In the genomic region with DNA sequence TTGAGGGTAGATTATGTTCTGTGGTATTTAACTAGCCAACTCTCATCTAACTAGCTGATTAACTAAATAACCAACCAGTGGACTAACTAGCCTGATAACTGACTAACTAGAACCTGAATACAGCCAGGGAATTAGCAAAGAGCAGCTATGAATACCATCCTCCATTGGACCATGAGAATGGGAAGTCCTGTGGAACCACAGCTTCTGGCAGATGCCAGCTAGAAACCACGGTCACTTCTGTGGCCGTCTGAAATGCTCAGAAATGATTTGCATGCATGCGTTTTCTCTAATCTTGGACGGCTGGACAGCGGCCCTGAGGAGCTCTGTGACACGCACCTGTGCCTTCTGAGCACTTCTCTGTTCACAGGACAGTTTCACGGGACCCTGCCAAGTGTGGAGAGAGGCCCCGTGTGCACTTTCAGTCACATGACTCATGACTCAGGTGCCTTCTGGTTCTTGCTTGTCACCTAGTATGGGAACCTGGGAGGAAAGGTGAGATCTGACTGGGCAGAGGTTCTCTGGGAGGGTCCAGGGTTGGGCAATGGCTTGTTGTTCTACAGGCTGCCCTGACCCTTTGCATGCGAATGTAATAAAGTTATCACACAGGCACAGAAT, we compare ENCODE assay signal across 15 mouse cellular contexts. TPM values are rescaled to one million over a fixed set of nuclear protein-coding genes. Genes with fewer than 3 reads are reported as not detected.
DNase-seq lines count a peak whose midpoint lies in the region; ATAC-seq and TF ChIP-seq lines count a peak whose summit lies in the region.
"Had no signal": no experiment of that assay in that cellular context is flagged by ENCODE, and none has a peak within 500 bp of the region (broad histone marks: within the 10 kb centered on the region; RNA-seq: fewer than 3 reads in every experiment).

No protein-coding gene starts in this region.

- no peak for TF ChIP-seq CTCF in stomach, postnatal 0 days (IDR thresholded peaks at IDR 0.05; ENCODE audit: low read depth)
- no peak for TF ChIP-seq CTCF in gastrocnemius, adult 2 months (IDR thresholded peaks at IDR 0.05)

- no peak for ATAC-seq in kidney, embryonic 16.5 days (ENCODE audit: low FRiP score, low TSS enrichment)
- peak; percentile 68 for ATAC-seq in stomach, postnatal 0 days (ENCODE audit: low FRiP score, low TSS enrichment)
- ATAC-seq: forebrain, postnatal 0 days had no signal

- intact Hi-C loops in gastrocnemius, adult 2 months (cut with DNase I): no loop called here

- no peak for DNase-seq in kidney, postnatal 10 days
- DNase-seq in Muller cell, postnatal 12 days (ENCODE audit: inconsistent ontology term): peak; percentile 54
- peak; percentile 16 for DNase-seq in lung, postnatal 10 days
- peak; percentile 62 for DNase-seq in stomach, postnatal 0 days (ENCODE audit: low spot score)
- DNase-seq in cerebellum, adult 11 months: no peak
- no peak for DNase-seq in cerebellum, postnatal 25 days
- no peak for DNase-seq in gastrocnemius, adult 2 months
- DNase-seq: forebrain, postnatal 0 days; heart, adult 2 months; midbrain, embryonic 14.5 days had no signal

- no peak overlapping the region for H3K9ac ChIP-seq in kidney, embryonic 16.5 days (replicated peaks; ENCODE audit: low read length)
- no peak overlapping the region for H3K9ac ChIP-seq in stomach, postnatal 0 days (ENCODE audit: low read length)
- H3K9ac ChIP-seq: forebrain, postnatal 0 days; hindbrain, embryonic 13.5 days; neural tube, embryonic 15.5 days had no signal

- no peaks in the 10 kb centered on the region for H3K36me3 ChIP-seq in kidney, embryonic 16.5 days (ENCODE audit: insufficient read depth, low read length)
- no peaks in the 10 kb centered on the region for H3K36me3 ChIP-seq in stomach, postnatal 0 days (ENCODE audit: control insufficient read depth, insufficient read depth, low read length)
- H3K36me3 ChIP-seq: hindbrain, embryonic 13.5 days; neural tube, embryonic 15.5 days had no signal

- H3K27ac ChIP-seq in kidney, embryonic 16.5 days (ENCODE audit: low read length): peak overlapping the region; percentile 35; the same call in 1 of the 2 replicates
- H3K27ac ChIP-seq in stomach, postnatal 0 days (replicated peaks): peak overlapping the region; percentile 35
- no peak overlapping the region for H3K27ac ChIP-seq in gastrocnemius, adult 2 months
- H3K27ac ChIP-seq: heart, adult 2 months; hindbrain, embryonic 13.5 days; neural tube, embryonic 15.5 days had no signal

- TF ChIP-seq EP300 in stomach, postnatal 0 days (optimal IDR thresholded peaks at IDR 0.05): no peak

- no peak overlapping the region for H3K4me3 ChIP-seq in kidney, embryonic 16.5 days (ENCODE audit: low read length)
- H3K4me3 ChIP-seq in stomach, postnatal 0 days (ENCODE audit: low read depth, low read length): no peak overlapping the region
- no peak overlapping the region for H3K4me3 ChIP-seq in gastrocnemius, adult 2 months
- H3K4me3 ChIP-seq: heart, adult 2 months; hindbrain, embryonic 13.5 days; neural tube, embryonic 15.5 days had no signal

- no peaks in the 10 kb centered on the region for H3K27me3 ChIP-seq in kidney, embryonic 16.5 days (ENCODE audit: insufficient read depth, low read length)
- no peaks in the 10 kb centered on the region for H3K27me3 ChIP-seq in stomach, postnatal 0 days (ENCODE audit: control insufficient read depth, insufficient read depth, low read length)
- H3K27me3 ChIP-seq: hindbrain, embryonic 13.5 days; neural tube, embryonic 15.5 days had no signal

- peaks cover 16% of the 10 kb centered on the region for H3K4me1 ChIP-seq in kidney, embryonic 16.5 days (ENCODE audit: insufficient read depth, low read length)
- 0 out of 2 replicates have a peak, but pooled peaks cover 2% of the 10 kb centered on the region for H3K4me1 ChIP-seq in stomach, postnatal 0 days (replicated peaks; ENCODE audit: control insufficient read depth, insufficient read depth)

- 52% methylated on average over 9 of the region's 9 CpGs for WGBS in kidney, embryonic 16.5 days
- WGBS in stomach, postnatal 0 days: 60% methylated on average over 9 of the region's 9 CpGs

- H3K4me2 ChIP-seq in kidney, embryonic 16.5 days (replicated peaks; ENCODE audit: low read depth, low read length): no peak overlapping the region
- no peak overlapping the region for H3K4me2 ChIP-seq in stomach, postnatal 0 days (replicated peaks; ENCODE audit: low read depth)
- H3K4me2 ChIP-seq: hindbrain, embryonic 13.5 days; neural tube, embryonic 15.5 days had no signal

- H3K9me3 ChIP-seq in kidney, embryonic 16.5 days (ENCODE audit: low read length): no peaks in the 10 kb centered on the region
- H3K9me3 ChIP-seq in stomach, postnatal 0 days (ENCODE audit: control insufficient read depth, low read length): no peaks in the 10 kb centered on the region
- H3K9me3 ChIP-seq: hindbrain, embryonic 13.5 days; neural tube, embryonic 15.5 days had no signal

RNA-seq across cellular contexts. Expression of a gene that starts 14.6 kb away (rescaled TPM):
- 0.29 TPM in 1 of 2 replicates, not detected in the other for polyA plus RNA-seq in kidney, embryonic 16.5 days (2015; fragmentation: Nextera tagmentation; extraction: Ambion mirVana)
- polyA plus RNA-seq in stomach, postnatal 0 days (2015; fragmentation: Nextera tagmentation; extraction: Ambion mirVana): 3.5 and 4.5 TPM in 2 replicates
- under 1 TPM in 1 of 2 experiments, not detected in 1; 0.17 TPM for total RNA-seq in gastrocnemius, adult 2 months (2021)
- total RNA-seq: forebrain, postnatal 0 days; heart, adult 2 months; liver, adult 2 months had no signal
- polyA plus RNA-seq: forebrain, postnatal 0 days; heart, adult 2 months; large intestine, adult 2 months; liver, adult 2 months; midbrain, embryonic 14.5 days; neural tube, embryonic 15.5 days had no signal

RNA-seq across cellular contexts. Expression of a gene that starts 37.6 kb away (rescaled TPM):
- polyA plus RNA-seq in kidney, embryonic 16.5 days (2015; fragmentation: Nextera tagmentation; extraction: Ambion mirVana): 56.3 and 67.2 TPM in 2 replicates
- polyA plus RNA-seq in stomach, postnatal 0 days (2015; fragmentation: Nextera tagmentation; extraction: Ambion mirVana): 88.1 and 105 TPM in 2 replicates
- total RNA-seq in gastrocnemius, adult 2 months (2021): 10 to 100 TPM; 20.3 to 60.2 TPM

Comparison
In these comparisons a context has a peak if more than half of its experiments do, and no peak if none do; other contexts are left out.
1. DNase-seq: peak in Muller cell, postnatal 12 days (single experiment), lung, postnatal 10 days (single experiment) and stomach, postnatal 0 days (single experiment); none in kidney, postnatal 10 days (single experiment), cerebellum, adult 11 months (single experiment), cerebellum, postnatal 25 days (0 of 2) and gastrocnemius, adult 2 months (single experiment).